Mouse (Mus musculus): Measurements from ENCODE around the gene Nr1h4. TPM values are rescaled to one million over a fixed set of nuclear protein-coding genes. Genes with fewer than 3 reads are reported as not detected.

Gene Nr1h4
- total RNA-seq, 2 experiments from 2014 or later: not detected

- no peak for ATAC-seq (replicated peaks; ENCODE audit: poor library complexity, severe bottlenecking)
Measured at GRCm38 (mm10) chr10:89483812-89484602, 49.4 kb downstream of the Nr1h4 start.

GRCm38 (mm10) chr10:89483113-89483512 is 50.3 kb downstream of the Nr1h4 start:
- ATAC-seq (replicated peaks; ENCODE audit: poor library complexity, severe bottlenecking): no peak

- ATAC-seq (replicated peaks; ENCODE audit: poor library complexity, severe bottlenecking): no peak
Measured at GRCm38 (mm10) chr10:89482142-89482681, 51.2 kb downstream of the Nr1h4 start.

GRCm38 (mm10) chr10:89481638-89482037 is 51.7 kb downstream of the Nr1h4 start:
- ATAC-seq (replicated peaks; ENCODE audit: poor library complexity, severe bottlenecking): no peak

GRCm38 (mm10) chr10:89478766-89479165 is 54.6 kb downstream of the Nr1h4 start:
- ATAC-seq (replicated peaks; ENCODE audit: poor library complexity, severe bottlenecking): no peak

- ATAC-seq (replicated peaks; ENCODE audit: poor library complexity, severe bottlenecking): no peak; the same call in 1 of the 2 replicates
Measured at GRCm38 (mm10) chr10:89470596-89471353, 62.6 kb downstream of the Nr1h4 start.

- ATAC-seq (replicated peaks; ENCODE audit: poor library complexity, severe bottlenecking): no peak
Measured at GRCm38 (mm10) chr10:89464760-89465405, 68.5 kb downstream of the Nr1h4 start.

GRCm38 (mm10) chr10:89462890-89463289 is 70.5 kb downstream of the Nr1h4 start:
- no peak for ATAC-seq (replicated peaks; ENCODE audit: poor library complexity, severe bottlenecking)

- peak; percentile 98 for ATAC-seq (replicated peaks; ENCODE audit: poor library complexity, severe bottlenecking)
Measured at GRCm38 (mm10) chr10:89461856-89462507, 71.4 kb downstream of the Nr1h4 start.

- no peak for ATAC-seq (replicated peaks; ENCODE audit: poor library complexity, severe bottlenecking)
Measured at GRCm38 (mm10) chr10:89460972-89461371, 72.4 kb downstream of the Nr1h4 start.

- ATAC-seq (replicated peaks; ENCODE audit: poor library complexity, severe bottlenecking): peak; percentile 16
Measured at GRCm38 (mm10) chr10:89458770-89459169, 74.6 kb downstream of the Nr1h4 start.

GRCm38 (mm10) chr10:89453794-89454193 is 79.6 kb downstream of the Nr1h4 start:
- peak; percentile 66 for ATAC-seq (replicated peaks; ENCODE audit: poor library complexity, severe bottlenecking)

GRCm38 (mm10) chr10:89453068-89453641 is 80.2 kb downstream of the Nr1h4 start:
- ATAC-seq (replicated peaks; ENCODE audit: poor library complexity, severe bottlenecking): peak; percentile 83

GRCm38 (mm10) chr10:89450411-89450810 is 83.0 kb downstream of the Nr1h4 start:
- no peak for ATAC-seq (replicated peaks; ENCODE audit: poor library complexity, severe bottlenecking)

- ATAC-seq (replicated peaks; ENCODE audit: poor library complexity, severe bottlenecking): no peak
Measured at GRCm38 (mm10) chr10:89444381-89444780, 89.0 kb downstream of the Nr1h4 start.

- peak; percentile 74 for ATAC-seq (replicated peaks; ENCODE audit: poor library complexity, severe bottlenecking)
Measured at GRCm38 (mm10) chr10:89443623-89444151, 89.7 kb downstream of the Nr1h4 start, which contains the start of gene Gas2l3. Gene Gas2l3, minus strand, starts transcription at chr10:89443967.

- ATAC-seq (replicated peaks; ENCODE audit: poor library complexity, severe bottlenecking): peak; percentile 78
Measured at GRCm38 (mm10) chr10:89443115-89443622, 90.2 kb downstream of the Nr1h4 start.

- peak; percentile 13; the same call in 1 of the 2 replicates for ATAC-seq (replicated peaks; ENCODE audit: poor library complexity, severe bottlenecking)
Measured at GRCm38 (mm10) chr10:89442640-89443039, 90.7 kb downstream of the Nr1h4 start.

- no peak for ATAC-seq (replicated peaks; ENCODE audit: poor library complexity, severe bottlenecking)
Measured at GRCm38 (mm10) chr10:89441961-89442360, 91.4 kb downstream of the Nr1h4 start.

Measured in granulocyte monocyte progenitor cell, adult 5-6 weeks (primary cell).